Mouse (Mus musculus) ES-E14 (cell line): ENCODE measurements at regions not wholly inside any gene's neighbourhood (a gene's known extent, or its start where the extent isn't known, plus 50 kb on each side); places are given as distances from the start of the nearest gene placed in this dataset.
"Not testable (repeated sequence)": the region's sequence is repeated elsewhere in the genome, so short reads cannot be mapped to it uniquely, and the experiment has no call there.

Experiments used
- DNase-seq: peaks from one replicate; pipeline ENCODE4 v3.0.0-alpha.2; 2013; ENCODE audit warnings: low read depth, low spot score
- H3K27ac ChIP-seq: 2 replicates; pipeline ENCODE4 v1.5.1; 2012; ENCODE audit warnings: low read depth, mild to moderate bottlenecking, low read length, moderate library complexity, mixed read lengths; ENCODE audit not compliant: poor library complexity, insufficient read depth, severe bottlenecking
- H3K36me3 ChIP-seq: 2 replicates; pipeline ENCODE4 v1.6.1; 2012; ENCODE audit warnings: mild to moderate bottlenecking, low read length, moderate library complexity, mixed read lengths; ENCODE audit not compliant: control insufficient read depth, poor library complexity, insufficient read depth, severe bottlenecking
- H3K4me1 ChIP-seq, 2 experiments: fragments of 150-350 bp in 1 of 2; sonication (generic) in 1 of 2; 2 replicates each; pipeline ENCODE4 v1.6.1; 2012; ENCODE audit warnings: low read length in 2 of 2, mild to moderate bottlenecking in 1 of 2, mixed read lengths in 1 of 2; ENCODE audit not compliant: control insufficient read depth in 2 of 2, insufficient read depth in 2 of 2, poor library complexity in 1 of 2
- H3K4me3 ChIP-seq, 2 experiments: fragments of 150-350 bp in 1 of 2; sonication (generic) in 1 of 2; 2 replicates each; pipeline ENCODE4 v1.5.1; 2012; ENCODE audit warnings: low read length in 2 of 2, low read depth in 1 of 2, mild to moderate bottlenecking in 1 of 2, mixed read lengths in 1 of 2; ENCODE audit not compliant: insufficient read depth in 1 of 2, poor library complexity in 1 of 2, severe bottlenecking in 1 of 2
- H3K9ac ChIP-seq: 2 replicates; pipeline ENCODE4 v1.6.1; 2012; ENCODE audit warnings: low read depth, mild to moderate bottlenecking, low read length, mixed read lengths; ENCODE audit not compliant: poor library complexity, insufficient read depth, severe bottlenecking
- H3K9me3 ChIP-seq: fragments of 150-350 bp; sonication (generic); 2 replicates; pipeline ENCODE4 v1.6.1; 2012; ENCODE audit warnings: low read depth, mild to moderate bottlenecking, low read length; ENCODE audit not compliant: control insufficient read depth, insufficient read depth
- CHD2 ChIP-seq: IDR thresholded peaks from 2 replicates; pipeline ENCODE4 v1.6.1; 2014; ENCODE audit warnings: mild to moderate bottlenecking, low read depth, low read length, inconsistent platforms
- HCFC1 ChIP-seq: IDR thresholded peaks from 2 replicates; pipeline ENCODE4 v1.6.1; 2012; ENCODE audit warnings: low read length, inconsistent platforms, borderline replicate concordance; ENCODE audit not compliant: insufficient read depth
- MAFK ChIP-seq: IDR thresholded peaks from 2 replicates; pipeline ENCODE4 v1.6.1; 2014; ENCODE audit warnings: mild to moderate bottlenecking, low read depth, low read length, inconsistent platforms; ENCODE audit not compliant: insufficient read depth
- ZC3H11A ChIP-seq: IDR thresholded peaks from 2 replicates; pipeline ENCODE4 v1.6.1; 2012; ENCODE audit warnings: low read depth, mild to moderate bottlenecking, inconsistent platforms, low read length, borderline replicate concordance
- ZNF384 ChIP-seq: IDR thresholded peaks from 2 replicates; pipeline ENCODE4 v1.6.1; 2012; ENCODE audit warnings: low read depth, low read length, inconsistent platforms
- in situ Hi-C, 2 experiments: fragments of 600-800 bp; cut with MboI; formaldehyde crosslinking; loops; one replicate each; pipeline ENCODE4 v1.15.1; 2025; ENCODE audit warnings: low sequenced_read_pairs in 2 of 2, inconsistent platforms in 1 of 2; ENCODE audit not compliant: unreplicated experiment in 2 of 2

DNA sequence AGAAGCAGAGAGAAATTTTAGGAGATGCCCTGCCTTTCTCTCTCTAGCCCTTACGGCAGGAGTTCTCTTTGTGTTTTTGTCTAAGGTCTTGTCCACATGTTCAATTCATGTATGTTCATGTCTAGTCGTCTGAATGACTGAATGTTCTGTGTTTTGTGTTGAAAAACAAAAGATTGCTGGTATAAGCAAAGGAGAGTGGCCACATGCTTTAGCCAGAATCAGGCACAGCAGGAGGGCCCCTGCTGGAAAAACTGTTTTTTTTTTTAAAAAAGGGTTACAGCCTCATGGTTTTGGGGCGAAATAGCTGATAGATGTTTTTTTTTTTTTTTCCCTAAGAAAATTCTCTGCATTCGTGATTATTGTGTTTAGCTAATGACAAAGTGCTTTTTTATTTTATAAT, 182.4 kb upstream of the Phyhipl start:
- Histone ChIP-seq H3K4me3 (peak overlapping the region; percentile 66 to 67), H3K27ac (peak overlapping the region; percentile 91; the same call in 1 of the 2 replicates), H3K4me1 (peaks cover 3 to 4% of the 10 kb centered on the region in 2 experiments; a peak in 3 of 4 replicates), H3K9ac (peak overlapping the region; percentile 83), H3K36me3 (no peaks in the 10 kb centered on the region), H3K9me3 (peaks cover 5% of the 10 kb centered on the region; the same call in 1 of the 2 replicates)
- DNase-seq = no peak
- TF ChIP-seq ZNF384 (peak; percentile 51; the same call in 1 of the 2 replicates), ZC3H11A (no peak)
- in situ Hi-C loops = no loop called here

DNA sequence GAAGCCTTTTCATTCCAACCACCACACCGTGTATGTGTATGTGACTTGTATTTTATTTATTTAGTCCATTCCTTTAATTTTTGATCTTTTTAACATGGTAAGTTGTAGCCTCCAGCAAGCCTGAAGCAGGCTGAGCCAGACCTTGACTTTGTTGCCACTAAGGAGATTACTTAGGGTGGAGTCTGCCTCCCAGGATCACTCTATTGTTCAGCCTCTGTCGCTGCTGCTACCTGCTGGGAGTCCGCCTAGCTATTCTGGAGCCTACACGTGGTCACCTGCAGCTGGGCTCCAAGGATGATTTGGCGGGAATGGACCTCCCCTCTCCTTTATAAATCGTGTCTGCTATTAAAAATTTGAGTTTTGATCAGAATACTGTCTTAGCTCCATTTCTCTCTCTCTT, 181.6 kb upstream of the Phyhipl start:
- H3K9ac ChIP-seq = peak overlapping the region; percentile 83; the same call in 1 of the 2 replicates
- H3K36me3 ChIP-seq = no peaks in the 10 kb centered on the region
- H3K9me3 ChIP-seq = peaks cover 5% of the 10 kb centered on the region; the same call in 1 of the 2 replicates
- peak overlapping the region; percentile 66 to 67; a peak in 3 of 4 replicates for H3K4me3 ChIP-seq
- peak overlapping the region; percentile 91; the same call in 1 of the 2 replicates for H3K27ac ChIP-seq
- in situ Hi-C loops = no loop called here
- no peak for DNase-seq
- no peak for TF ChIP-seq ZNF384
- H3K4me1 ChIP-seq = peaks cover 1 to 6% of the 10 kb centered on the region in 2 experiments; a peak in 2 of 4 replicates

DNA sequence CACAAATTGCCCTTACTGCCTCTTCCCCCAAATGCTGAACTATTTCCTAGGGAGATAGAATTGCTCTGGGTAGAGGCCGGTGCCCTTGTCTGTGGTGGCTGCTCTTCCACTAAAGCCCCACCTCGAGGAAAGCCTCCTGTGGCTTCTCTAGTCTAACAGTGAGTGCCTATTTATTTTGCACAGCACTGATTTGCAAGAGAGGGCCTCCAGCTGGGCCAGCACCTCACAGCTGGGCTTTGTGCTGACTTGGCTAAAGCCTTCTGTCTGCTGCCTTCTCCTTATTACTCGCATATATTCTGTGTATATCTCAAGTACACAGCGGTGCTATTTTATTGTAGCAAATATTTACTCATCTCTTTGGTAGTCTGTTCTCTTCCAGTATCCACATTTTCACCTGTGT, 176.9 kb upstream of the Phyhipl start:
- Histone ChIP-seq H3K9ac (no peak overlapping the region), H3K36me3 (no peaks in the 10 kb centered on the region), H3K9me3 (peaks cover 5% of the 10 kb centered on the region; the same call in 1 of the 2 replicates), H3K4me3 (no peak overlapping the region), H3K27ac (no peak overlapping the region; the same call in 1 of the 2 replicates), H3K4me1 (peaks cover 11 to 21% of the 10 kb centered on the region in 2 experiments)
- no peak for DNase-seq
- in situ Hi-C loops = no loop called here
- TF ChIP-seq CHD2 = no peak
- TF ChIP-seq MAFK = peak; percentile 75

DNA sequence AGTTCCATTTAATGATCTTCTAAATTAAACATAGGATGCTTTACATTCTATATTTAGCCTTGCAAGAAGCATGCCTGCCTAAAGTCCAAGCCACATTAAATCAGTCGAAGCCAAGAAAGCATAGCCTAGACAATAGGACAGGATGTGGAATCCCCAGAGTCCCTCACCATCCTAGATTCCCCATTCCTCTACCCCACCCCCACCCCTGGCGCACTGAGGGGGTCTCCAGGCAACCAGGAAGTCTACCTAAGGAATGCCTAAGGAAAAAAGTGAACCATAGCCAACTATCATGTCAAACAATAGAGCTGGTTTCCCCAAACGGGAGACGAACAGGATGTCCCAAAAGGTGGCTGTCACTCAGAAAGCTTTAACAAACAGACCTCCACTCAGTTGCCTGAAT, 172.5 kb upstream of the Phyhipl start:
- no peak overlapping the region; the same call in 1 of the 2 replicates for H3K27ac ChIP-seq
- no peaks in the 10 kb centered on the region for H3K36me3 ChIP-seq
- no peak overlapping the region for H3K4me3 ChIP-seq
- TF ChIP-seq ZNF384 = no peak
- no peak for TF ChIP-seq CHD2
- TF ChIP-seq MAFK = no peak
- TF ChIP-seq ZC3H11A = no peak
- no peak for TF ChIP-seq HCFC1
- DNase-seq = no peak
- no peaks in the 10 kb centered on the region for H3K9me3 ChIP-seq
- in situ Hi-C loops = no loop called here
- peaks cover 11 to 18% of the 10 kb centered on the region in 2 experiments for H3K4me1 ChIP-seq
- no peak overlapping the region for H3K9ac ChIP-seq

DNA sequence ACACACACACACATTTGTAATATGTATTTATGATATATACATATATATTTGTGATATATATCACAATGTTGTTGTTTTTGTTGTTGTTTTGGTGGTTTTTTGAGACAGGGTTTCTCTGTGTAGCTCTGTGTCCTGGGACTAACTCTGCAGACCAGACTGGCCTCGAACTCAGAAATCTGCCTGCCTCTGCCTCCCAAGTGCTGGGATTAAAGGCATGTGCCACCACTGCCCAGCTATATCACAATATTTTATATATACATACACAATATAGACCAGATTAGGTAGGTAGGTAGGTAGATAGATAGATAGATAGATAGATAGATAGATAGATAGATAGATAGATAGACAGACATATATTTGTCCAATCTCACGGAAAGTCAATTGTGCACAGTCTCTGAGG, 171.8 kb upstream of the Phyhipl start:
- H3K36me3 ChIP-seq, in situ Hi-C loops, H3K9me3 ChIP-seq, DNase-seq, H3K27ac ChIP-seq, H3K4me3 ChIP-seq, H3K9ac ChIP-seq: not testable (repeated sequence)
- peaks cover 11 to 15% of the 10 kb centered on the region in 2 experiments for H3K4me1 ChIP-seq
